Mouse (Mus musculus) c-Kit-negative CD71-positive TER-119-positive erythroid progenitor cells, embryonic 14.5 days (primary cell): ENCODE data around the gene Nhsl1.

ENCODE experiments used
- DNase-seq: peaks from one replicate; pipeline ENCODE4 v3.0.0-alpha.2; 2013; ENCODE audit warnings: low read depth, low spot score

Nhsl1 gene

DNA sequence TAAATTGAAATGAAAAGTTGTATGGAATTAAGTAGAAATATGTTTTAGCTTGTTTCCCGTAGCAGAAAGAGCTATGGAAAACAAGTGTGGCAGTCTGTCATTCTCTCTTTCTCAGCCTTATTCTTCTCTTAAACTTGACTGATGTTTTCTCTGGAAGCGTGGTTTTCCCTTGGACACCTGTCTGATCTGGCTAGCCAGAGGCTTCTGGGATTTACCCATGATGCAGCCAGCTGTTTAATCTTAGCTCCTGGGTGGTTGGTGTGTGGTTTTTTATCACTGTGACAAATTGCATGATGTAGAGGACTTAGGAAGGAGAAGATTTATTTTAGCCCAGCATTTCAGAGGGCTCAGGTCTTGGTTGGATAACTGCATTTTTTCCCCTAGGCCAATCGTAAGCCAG, 164.9 kb downstream of the Nhsl1 start:
- DNase-seq, result no peak

DNA sequence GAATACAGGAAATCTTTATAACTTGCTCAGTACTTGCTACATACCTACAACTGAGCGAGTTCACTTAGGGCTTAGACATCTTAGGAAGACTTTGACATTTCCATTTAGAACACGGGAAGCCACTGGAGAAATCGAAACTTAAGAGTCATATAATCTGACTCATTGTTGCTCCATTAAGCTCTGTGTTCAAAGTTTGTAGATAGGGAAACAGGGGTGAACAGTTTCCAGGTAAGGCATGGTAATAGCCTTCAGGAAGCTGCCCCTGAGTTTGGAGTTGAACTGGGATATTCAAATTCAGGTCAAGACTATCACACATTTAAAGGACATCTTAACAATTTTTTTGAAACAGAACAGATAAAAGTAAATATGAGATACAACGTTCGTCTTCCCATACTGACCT, 165.9 kb downstream of the Nhsl1 start:
- DNase-seq, result no peak

DNA sequence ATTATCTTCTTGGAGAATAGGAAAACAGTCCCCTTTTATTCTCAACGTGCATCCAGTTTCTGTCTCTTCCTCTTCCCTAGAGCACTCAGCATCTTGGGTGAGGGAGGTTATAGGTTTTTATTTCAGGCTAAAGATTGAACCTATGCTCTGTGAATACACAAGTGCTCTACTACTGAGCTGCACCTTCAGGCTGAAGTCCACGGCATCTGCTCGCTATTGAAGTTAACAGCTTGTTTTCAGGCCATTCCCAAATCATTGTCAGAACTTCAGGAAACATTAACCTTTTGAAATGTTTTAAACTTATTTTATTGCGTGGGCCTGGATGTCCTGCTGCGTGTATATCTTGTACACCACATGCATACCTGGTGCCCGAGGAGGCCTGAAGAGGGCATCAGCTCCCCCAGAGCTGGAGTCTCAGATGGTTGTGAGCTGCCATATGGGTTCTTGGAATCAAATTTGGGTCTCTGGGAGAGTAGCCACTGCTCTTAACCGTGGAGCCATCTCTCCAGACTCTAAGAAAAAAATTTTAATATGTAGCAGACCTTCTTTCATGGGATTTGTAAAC, 169.5 kb downstream of the Nhsl1 start:
- DNase-seq, result no peak

DNA sequence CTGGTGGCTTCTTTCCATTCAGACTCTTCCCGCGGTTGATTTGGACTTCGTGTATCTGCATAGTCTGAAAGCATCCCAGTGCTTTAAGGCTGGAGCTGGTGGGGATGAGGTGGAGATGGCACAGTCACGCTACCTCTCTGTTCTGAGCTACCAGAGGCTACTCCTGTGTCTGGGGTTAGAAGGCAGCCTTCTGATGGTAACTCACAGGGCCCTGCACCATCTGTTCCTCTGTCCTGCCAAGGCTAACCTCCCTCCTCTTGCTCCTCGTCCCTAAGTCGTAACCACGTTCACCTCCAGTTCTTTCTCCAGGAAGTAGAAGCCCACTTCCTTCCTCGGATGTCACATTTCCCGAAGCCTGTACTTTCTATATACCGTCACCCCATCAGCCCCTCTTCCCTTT, 171.2 kb downstream of the Nhsl1 start:
- no peak for DNase-seq

DNA sequence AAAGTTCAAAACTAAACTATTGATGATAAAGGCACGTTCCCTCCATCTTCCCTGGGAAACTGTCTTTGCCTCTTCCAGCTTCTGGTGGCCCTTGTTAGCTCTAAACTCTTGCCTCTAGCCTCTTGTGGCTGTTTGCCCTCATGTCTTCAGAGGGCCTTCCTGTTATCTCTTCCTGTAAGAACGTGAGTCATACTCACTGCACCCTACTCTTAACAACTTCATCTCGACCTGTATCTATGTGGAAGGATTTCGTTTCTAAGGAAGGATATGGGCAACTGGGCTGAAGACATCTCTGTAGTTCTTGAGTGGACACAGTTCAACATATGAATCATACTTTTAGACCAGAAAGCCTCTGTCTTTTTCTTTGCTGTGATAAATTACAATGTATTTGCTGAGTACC, 173.2 kb downstream of the Nhsl1 start:
- DNase-seq, result no peak

DNA sequence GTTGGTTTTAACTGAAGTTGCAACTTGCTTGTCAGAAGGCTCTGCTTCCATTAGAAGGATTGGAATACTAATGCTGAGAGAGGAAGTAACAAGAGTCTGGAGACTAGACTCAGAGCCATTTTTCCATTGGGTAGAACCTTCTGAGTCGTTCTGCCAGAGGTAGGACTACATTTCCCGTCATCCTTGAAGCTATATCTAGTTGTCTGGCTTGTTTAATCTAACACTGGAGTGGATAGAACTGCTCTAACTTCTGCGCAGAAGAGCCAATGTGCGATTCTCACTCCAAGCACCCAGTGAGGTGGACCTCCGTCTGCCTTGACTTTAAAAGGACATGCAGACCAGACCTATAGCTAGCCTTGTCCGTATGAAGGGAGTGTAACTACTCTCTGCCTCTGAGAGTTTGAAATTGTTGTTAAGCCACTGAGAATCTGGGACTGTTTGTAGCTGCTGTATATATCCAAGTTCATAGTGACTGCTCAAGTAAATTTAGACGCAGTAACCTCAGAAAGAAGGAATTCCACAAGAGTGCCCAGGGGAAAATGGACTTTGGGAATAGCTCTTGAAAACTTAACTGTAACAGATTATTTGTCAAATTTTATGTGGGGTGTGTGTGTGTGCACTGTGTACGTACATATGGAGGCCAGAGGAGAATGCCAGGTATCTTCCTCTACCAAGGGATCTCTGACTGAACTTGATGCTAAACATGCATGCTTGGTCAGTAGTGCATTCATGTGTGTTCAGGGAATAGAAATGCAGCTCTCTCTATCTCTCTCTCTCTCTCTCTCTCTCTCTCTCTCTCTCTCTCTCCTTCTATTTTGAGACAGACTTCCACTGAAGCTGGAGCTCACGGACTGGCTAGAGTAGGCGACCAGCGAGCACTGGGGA, 174.5 kb downstream of the Nhsl1 start:
- no peak for DNase-seq

DNA sequence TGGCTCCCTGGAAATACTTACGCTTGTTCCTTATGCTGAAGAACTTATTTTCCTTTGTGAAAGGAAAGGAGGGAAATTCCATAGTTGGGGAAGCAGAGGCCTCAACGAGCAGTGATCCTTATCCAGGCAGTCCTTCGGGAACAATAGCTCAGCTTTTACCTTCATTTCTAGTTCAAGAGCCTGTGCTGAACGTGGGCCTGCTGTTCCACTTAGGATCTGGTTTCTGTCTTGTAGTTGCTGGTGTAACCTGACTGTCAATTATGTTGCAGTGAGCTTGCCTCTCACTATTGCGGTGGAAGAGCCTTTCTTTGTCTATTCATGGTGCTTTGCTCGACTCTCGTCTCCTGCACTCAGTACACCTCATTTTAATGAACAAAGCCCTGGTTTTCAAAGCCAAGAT, 175.5 kb downstream of the Nhsl1 start:
- no peak for DNase-seq

DNA sequence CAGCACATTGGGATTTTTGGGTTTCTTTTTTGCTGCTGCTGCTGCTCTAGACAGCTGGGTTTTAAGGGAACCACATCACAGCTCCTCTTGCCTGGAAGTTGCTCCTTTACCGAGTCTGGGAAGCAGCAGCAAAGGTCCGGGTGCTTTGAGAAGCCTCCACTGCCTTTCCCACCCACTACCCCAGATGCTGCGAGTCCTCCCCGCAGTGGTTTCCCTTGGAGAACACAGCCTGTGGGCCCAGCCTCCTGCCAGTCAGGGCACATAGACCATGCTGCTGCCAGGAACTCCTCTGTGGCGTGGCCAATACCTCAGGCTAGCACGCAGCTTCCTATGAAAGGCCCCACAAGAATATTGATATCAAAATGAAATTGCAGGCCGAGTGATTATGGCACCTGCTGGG, 178.3 kb downstream of the Nhsl1 start:
- no peak for DNase-seq

DNA sequence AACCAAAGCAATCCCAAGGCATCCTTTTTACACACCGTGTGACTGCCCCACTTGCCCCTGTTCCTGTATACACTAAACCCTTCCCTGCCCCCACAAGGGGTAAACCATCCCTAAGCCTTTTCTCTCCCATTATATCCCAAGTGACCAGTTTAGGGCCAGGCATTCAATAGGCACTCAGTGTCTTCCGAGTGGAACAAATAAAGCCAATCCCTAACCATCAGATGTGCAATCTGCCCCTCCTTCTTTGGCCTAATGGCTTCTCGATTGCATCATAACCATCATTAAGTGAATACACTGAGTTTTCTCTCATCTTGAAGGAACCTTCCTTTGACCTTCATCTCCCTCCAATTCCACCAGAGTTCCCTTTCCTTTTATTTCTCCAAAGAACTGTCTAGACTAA, 183.2 kb downstream of the Nhsl1 start:
- DNase-seq, result no peak

DNA sequence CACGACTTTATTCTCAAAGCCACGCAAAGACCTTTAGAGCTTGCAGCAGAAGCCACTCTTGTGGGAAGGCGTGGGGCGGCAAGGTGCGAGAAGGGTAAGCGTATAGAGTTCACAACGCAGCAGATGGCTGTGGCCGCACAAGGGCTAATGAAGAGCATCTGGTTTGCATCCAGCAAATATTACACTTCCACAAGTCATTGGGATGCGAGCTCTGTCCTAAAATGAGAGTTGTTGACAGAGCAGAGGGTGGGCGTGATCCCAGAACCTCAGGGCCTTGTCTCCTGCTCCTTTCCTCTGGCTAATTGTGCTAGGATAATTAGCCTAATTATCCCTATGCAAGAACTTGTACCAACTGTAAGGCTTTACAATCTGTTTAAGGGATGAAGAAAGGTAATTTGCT, 186.9 kb downstream of the Nhsl1 start:
- DNase-seq, result no peak

DNA sequence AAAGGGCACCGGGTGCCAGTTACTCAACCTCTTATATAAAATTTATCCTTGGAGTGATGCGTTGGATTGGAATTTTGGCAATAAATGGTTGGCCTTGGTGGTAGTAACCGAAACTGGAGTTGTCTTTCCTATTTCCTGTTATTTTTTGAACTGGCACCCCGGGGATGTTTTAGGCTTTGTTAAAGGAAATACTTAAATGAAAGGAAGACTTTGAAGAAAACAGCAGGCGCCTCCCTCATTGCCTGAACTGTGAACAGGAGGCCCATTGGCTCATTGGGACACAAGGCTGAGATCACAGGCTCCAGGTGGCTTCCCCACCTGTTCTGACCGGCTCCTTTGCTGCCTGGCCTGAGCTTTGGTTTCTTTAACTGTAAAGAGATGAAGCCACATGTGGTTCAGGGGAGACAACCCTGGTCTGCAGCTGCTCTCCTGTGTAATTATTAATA, 187.7 kb downstream of the Nhsl1 start:
- DNase-seq, result no peak

DNA sequence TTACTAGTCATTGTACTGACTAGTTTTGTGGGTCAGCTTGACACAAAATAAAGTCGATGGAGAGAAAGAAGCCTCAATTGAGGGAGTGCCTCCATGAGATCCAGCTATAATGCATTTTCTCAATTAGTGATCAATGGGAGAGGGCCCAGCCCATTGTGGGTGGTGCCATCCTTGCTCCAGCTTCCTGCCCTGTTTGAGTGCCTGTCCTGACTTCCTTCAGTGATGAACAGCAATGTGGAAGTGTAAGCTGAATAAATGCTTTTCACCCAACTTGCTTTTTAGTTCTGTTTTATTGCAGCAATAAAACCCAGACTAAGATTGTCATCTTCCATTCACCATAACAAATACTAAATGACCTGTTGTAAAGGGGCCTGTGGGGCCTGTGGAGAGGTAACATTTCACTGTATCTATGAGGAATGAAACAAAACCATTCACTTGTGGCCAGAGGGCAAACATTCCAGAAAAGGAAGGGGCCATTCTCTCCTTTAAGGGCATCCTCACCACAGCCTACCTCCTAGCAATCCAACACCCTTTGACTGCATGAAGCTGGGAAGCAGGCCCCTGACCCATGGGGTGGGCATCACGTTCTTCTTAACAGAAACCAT, 189.2 kb downstream of the Nhsl1 start:
- no peak for DNase-seq

DNA sequence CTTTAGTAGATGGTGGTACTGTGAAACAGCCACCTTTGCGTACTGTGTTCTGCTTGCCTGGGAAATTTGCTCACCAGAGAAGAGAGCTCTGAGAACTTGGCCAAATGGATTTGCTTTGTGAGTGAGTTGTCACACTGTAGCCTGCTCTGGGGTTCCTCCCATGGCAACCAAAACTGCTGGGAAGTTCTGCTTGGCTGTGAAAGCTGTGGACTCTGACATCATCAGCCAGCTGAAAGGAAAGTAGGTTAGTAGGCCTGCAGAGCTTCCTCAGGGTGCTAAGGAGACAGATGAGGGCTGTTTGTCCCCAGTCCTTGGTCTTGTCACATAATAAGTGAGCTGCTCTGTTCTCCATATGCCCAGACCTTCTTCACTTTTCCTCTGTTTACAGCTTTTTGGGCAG, 189.8 kb downstream of the Nhsl1 start:
- no peak for DNase-seq

DNA sequence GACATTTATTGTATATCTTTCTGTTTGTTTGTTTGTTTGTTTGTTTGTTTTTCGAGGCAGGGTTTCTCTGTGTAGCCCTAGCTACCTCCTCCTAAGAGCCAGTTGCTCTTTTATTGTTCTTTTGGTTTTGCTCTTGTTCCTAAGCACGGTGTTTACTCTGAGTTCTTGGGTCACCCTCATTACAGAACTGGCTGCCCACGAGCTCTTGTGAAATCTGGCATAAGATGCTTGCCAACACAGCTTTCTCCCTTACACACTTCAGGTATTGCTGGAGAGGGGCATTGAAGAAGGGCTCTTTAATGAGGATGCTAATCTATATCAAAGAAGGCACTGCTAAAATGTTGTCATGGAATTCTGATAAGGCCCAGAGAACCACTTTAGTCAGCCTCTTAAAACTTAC, 191.9 kb downstream of the Nhsl1 start:
- DNase-seq, result no peak

DNA sequence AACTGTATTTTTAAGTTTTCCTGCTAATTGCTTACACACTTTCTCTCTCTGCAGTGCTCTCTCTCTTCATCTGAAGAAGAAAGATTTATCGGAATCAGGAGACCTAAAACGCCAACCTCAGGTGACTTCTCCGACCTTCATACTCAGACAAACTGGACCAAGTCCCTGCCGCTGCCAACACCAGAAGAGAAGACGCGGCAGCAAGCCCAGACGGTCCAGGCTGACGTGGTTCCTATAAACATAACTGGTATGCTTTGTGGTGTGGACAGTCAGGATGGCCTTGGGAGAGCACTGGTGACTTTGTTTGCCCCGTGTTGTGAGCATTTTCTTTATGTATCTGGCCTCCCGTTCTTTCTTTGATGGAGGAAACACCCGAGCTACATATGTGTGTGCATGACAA, 192.7 kb downstream of the Nhsl1 start:
- DNase-seq, result no peak

DNA sequence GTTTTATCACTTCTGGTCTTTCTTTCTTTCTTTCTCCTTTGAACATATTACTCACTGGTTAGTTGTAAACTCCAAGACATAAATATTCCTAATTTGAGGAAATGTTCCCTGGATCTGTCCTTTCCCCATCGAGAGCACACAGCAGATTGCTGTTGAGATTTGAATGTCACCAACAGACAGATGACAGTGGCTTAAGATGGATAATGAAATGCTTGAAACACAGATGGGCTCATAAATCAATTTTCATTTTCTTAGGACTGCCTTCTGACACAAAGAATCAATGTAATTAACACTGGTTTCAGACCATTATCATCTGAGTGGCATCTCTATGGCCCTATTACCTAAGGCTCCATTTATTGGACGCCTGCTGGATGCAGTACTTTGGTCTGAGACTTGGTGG, 203.8 kb downstream of the Nhsl1 start:
- no peak for DNase-seq

DNA sequence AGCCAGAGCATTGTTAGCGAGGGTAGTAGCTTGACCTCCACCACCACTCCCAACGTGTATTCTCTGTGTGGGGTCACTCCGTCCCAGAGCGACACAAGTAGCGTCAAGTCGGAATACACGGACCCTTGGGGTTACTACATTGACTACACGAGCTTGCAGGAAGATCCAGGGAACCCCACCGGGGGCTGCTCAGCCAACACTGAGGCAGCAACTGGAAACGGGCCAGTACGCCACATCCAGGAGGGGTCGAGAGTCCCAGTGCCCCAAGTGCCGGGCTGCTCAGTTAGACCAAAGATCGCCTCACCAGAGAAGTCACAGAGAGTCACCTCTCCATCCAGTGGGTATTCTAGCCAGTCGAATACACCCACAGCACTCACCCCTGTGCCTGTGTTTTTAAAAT, 206.5 kb downstream of the Nhsl1 start:
- no peak for DNase-seq

DNA sequence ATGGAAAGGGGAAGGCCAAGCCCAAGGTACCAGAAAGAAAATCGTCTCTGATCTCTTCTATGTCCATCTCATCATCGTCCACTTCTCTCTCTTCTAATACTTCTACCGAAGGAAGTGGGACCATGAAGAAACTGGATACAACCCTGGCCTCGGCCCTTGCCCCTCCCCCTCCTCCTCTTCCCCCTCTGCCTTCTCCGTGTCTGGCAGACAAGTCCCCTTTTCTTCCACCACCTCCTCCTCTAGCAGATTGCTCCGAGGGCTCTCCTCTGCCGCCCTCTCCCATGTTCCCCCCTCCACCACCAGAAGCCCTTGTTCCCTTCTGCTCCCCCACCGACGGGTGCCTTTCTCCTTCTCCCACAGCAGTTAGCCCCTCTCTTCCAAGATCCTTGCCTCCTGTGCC, 206.9 kb downstream of the Nhsl1 start:
- no peak for DNase-seq

DNA sequence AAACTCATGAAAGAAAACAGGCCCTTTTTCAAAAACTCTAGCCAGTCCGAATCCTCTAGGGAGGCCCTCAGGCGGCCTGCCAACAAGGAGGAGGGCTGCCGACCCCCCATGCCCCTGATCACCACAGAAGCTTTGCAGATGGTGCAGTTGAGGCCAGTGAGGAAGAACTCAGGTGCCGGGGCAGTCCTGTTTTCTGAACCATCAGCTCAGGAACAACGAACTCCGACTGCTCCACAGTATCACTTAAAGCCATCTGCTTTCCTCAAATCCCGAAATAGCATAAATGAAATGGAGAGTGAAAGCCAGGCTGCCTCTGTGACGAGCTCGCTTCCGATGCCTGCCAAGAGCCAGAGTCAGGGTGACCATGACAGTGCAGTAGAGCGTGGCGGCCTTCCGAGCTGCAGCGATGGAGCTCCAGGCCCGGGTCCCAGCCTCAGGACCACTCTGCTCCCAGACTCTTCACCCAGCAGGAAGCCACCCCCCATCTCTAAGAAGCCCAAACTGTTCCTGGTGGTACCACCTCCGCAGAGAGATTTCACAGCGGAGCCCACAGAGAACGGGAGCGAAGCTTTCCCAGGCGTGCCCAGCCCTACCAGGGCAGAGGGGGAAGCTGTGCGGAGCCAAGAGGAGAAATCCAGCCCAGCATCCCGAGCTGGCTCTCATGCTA, 207.5 kb downstream of the Nhsl1 start:
- no peak for DNase-seq

DNA sequence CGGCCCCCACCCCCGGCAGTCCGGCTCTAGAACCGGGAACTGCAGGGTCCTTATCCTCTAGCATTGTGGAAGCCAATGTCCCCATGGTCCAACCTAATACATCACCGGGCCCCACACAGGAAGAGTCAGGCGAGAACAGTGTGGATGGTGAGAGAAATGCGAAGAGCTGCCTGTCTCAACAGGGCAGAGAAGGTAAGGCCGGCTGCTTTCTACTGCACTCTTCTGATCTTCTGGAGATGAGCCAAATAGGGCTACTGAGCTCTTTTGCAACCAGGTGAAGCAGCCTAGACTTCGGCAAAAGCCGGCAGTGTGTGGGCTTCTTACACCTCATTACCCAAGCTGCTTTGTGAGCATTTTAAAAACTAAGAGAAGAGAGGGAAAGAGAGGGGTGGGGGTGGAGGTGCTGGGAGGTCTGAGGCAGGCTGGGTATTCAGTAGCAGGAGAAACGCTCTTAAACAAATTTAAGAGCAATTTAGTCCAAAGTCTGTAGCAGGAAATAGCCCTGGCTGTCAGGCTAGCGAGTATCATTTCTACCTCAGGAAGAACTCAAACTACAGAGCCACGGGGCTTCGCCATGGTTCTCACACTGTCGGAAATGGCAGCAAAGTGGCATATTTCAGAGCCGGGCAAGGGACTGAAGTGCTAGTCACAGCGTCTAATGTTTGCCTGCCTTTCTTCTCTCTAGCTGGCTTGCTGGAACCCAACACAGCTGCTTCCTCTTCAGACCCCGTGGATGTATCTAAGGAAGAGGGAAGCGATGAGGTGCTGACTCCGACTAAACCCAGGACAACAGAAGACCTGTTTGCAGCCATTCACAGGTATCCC, 208.3 kb downstream of the Nhsl1 start:
- no peak for DNase-seq

DNA sequence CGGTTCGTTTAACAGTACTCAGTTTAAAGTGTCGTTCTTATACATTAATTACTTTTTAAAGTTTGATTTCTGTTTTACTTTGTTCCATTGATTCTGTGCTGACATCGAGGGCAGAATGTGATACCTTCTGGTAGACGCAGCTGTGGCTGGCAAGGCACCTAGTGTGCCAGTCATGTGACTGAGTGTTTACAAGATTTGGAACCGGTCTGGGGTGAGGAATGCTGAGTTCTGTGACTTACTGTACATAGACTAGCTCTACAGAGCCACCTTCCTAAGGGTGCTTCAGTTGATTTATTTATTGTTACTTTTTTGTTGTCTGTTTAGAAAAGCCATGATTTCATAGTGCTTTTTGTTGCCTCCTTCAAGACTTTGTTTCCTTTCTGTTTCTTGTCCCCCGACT, 209.0 kb downstream of the Nhsl1 start:
- DNase-seq, result no peak

DNA sequence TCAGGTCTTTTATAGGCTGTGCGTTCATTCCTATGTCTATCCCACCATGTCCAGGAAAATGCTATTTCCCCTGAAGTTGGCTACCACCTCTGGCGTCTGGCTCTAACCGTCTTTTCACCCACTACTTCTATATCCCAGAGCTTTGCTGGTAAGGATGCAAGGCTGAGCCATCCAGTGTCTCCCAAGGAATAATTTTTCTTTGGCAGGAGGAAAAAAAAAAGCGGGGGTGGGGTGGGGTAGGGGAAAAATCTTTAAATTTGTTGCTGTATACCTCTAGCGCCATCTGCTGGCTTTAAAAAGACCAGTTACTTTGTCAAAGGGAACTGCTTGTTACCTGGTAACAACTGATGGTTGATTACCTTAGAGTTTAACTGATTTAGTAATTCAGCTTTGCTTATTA, 209.7 kb downstream of the Nhsl1 start:
- no peak for DNase-seq
